Mouse (Mus musculus): ENCODE results near the gene Arhgap22.

Gene Arhgap22

DNA sequence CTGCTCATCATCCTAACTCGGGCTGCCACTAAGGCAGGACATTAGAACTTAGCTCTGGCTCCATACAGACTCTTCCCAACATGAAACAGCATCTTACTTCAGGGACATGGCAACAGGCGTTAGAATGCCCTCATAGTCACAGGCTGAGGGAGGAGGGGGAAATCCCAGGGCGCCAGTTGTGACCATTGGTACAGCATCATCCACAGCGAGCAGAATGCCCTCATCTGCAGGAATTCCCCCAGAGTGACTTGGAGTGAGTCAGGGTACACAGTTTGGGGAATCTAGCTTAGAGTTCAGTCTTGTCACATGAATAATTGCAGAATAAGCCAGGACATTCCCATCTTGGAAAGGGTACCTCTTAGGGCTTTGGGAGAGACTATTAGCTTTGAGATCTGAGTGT lies 74.1 kb downstream of the Arhgap22 start:
- DNase-seq, result no peak

DNA sequence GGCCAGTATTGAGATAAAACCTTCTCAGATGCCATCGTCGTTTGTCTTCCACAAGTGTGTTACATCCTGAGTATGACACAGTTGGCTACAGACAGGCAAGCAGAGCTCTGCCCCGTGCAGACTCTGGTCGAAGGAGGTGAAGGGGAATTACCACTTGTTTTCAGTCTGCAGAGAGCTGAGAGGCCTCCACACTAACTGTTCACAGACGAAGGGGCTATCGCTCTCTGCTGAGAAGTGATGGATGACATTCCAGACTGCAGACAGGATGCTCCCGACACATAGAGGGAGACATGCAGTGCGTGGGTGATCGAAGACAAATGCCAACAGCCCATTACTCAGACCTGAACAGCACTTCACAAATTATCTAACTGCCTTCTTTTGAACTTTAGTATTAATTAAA lies 76.2 kb downstream of the Arhgap22 start:
- no peak for DNase-seq

DNA sequence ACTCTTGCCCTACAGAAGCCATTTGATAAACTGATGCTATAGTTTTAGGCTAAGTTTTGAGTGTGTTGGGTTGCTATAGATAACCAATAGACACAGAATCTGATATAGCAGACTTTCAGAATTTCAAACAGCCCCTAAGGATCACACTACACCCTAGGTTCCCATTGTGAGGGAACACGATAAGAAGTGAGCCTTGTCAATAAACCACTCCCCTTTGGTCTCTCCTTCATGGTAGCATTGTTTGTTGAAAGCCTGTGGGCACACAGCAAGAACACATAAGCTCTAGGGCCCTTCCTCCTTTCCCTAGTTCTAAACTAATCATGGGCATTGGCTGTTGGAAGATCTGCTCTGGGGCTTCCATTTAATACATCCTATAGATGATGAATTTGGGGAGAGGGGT lies 80.7 kb downstream of the Arhgap22 start:
- no peak for DNase-seq

DNA sequence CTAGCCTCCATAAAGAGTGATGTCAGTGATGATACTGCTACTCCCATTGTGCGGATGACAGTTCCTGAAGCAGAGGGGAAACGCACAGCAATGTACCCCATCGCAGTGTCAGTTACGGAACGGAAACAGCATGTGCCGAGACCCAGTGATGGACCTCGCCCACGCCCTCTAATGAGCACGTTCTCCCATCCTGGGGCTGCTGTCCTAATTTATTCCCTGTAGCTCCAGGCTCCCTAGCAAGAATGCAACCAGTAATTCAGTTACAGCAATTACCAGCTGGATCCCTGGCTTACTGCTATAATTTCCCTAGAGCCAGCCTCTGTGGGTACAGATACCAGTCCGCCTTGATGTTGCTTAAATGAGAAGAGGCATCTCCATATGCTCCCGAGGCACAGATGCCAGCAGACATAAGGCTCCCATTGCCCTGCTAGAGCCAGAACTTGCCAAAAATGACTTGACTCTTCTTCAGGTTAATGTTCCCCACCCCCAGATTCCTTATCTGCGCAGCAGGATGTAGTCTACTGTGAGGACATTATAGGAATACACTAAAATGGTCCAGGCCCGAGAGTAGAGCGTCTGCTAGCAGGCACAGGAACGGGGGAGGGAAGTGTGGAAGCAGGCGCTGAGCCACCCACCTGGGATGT lies 83.0 kb downstream of the Arhgap22 start:
- no peak for DNase-seq

DNA sequence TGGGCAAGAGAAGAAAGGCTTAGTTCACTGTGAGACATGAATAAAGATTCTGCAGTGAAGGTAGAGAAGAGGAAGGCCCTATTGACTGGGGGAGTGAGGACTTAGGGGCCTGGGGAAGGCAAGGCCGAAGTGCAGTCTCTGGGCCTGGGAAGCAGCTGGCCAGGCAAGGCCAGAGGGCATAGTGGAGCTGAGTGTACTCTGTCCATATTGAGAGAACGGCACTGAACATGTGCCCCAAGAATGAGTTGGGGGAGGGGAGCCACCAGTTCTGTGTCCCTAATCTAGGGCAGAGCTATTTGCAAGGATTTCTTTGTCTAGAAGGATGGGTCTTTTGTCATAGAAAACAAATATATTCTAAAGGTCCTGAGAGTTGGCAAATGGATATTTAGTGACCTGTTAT lies 86.8 kb downstream of the Arhgap22 start:
- DNase-seq, result no peak

DNA sequence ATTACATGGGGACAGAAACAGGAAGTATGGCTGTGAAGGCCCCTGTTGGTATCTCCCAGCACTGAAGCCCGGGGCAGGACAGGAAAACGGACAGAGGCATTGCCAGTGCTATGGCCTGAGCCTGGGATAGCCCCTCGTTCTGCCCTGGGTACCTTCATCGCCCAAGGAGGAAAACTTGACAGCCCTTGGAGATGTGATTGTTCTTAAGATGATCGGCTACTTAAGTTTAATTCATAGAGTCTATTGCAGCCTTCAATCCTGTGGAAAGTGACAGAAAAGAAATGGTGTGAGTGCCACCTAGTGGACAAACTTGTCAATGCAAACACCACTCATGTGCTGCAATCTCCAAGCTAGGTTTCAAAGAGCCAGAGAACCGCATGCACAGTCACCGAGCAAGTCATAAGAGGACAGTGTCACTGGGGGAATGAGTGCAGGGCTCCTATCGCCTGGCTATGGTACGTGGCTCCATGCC lies 89.6 kb downstream of the Arhgap22 start:
- DNase-seq, result peak; percentile 35

DNA sequence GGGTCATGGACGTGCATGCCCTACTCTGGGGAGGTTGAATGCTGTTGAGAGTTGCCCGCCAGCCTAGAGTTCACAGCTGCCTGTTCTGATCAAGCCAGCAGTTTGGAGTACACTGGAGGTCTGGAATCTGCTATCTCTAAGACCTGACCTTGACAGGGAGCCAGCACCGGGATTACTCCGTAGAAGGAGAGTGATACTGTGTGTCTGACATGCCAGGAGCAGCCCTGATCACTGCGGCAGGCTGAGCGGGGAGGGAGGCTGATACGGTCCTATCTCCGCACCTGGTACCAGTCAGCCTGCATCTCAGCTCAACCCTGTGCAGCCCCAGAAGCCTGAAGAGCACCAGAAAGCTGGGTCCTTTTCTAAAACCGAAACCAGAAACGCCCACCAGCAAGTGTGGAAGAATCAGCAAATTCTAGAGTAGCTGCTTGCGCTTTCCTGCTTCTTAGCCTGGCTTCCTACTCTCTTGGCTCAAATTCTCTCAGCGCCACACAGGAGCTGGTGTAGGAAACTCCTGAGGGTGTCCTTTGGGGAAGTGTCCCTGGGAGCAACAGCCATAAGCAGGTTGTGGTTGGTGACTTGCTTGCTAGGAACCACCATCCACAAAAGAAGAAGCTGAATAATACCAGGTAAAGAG lies 91.9 kb downstream of the Arhgap22 start:
- no peak for DNase-seq

DNA sequence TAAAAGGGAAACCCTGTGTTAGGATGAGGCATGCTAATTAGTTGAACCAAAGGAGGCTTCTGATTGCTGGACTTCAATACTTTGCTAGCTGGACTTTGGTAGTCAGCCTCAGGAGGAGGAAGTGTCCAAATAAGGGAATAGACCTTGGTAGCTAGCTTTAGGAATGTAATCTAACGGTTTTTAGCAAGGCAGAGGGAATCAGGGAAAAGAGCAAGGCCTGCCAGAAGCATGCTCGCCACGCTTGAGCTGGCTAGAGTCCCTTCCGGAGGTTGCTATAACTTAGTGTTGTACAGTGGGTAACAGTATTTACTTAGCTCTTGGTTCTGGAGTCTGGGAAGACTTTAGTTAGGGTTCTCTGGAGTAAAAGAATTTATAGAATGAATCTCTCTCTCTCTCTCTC lies 96.9 kb downstream of the Arhgap22 start:
- peak; percentile 31 for DNase-seq

DNA sequence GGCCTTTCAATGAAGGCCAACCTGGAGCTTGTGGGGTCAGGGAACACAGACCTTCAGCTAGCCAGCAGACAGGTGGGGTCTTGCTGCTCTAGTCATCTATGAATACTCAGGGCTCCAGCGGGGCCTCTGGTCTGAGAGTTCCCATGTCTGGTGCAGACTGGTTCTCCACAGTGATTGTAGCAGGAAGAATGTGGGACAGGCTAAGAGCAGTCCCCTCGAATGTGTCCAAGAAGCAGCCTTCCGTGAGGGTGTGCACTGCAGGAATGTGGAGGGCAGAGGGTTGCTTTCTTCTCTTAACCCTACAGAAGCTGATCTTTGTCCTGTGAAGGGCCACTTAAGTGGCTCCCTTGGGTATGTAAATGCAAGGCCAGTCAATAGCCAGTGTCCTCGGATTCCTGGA lies 98.5 kb downstream of the Arhgap22 start:
- DNase-seq, result no peak

DNA sequence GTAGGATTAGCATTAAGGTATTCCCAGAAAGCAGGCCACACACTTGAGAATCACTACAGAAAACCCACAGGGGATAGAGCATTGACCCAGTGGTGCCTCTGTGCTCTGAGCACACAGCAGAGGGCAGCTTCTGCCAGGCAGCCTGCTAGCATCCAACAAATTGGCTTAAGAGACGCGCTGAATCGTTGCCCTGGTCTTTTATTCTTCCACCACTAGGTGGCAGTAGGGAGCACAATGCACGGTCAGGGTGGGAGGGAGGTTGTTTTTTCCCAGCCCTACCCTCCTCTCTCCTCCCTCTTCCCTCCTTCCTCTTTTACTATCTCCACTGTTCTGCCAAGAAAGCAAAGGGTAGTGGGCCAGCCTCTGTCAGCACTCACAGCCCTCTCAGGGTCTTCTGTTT lies 99.8 kb downstream of the Arhgap22 start:
- DNase-seq, result peak; percentile 48

DNA sequence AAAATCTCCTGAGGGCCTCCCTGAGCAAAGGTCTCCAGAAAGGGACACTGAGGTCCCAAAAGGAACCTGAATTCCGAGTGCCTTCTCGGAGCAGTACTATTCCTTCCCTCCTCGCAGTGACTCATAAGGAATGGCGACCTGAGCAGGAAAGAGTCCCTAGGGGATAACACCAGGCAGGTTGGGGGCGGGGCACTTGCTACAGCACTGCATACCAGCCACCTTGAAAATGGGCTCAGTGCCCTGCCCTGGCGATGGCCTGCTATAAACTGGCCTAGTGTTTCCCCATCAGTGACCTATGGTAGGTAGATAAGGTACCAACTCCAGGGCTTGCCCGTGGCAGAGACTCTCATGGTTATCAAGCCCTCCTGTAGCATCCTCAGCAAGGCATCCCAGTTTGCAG lies 100.3 kb downstream of the Arhgap22 start:
- peak; percentile 48 for DNase-seq

DNA sequence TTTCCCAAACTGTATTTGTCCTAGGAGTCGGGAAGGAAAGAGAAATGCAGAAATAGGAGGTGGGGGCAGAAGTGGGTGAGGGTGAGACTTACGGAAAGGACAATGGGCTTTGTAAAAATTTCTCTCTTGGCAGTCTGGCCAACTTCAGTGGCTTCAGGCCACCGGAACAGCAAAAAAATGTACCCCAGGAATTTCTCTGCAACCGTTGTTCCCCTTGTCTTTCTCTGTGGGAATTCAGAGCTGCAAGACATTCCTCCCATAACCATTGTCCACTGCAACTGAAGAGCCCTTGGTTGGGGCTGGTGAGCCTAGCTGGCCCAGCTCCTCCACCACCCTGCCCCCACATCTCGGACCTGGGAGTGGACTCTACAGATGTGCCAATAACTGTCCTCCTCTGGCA lies 101.3 kb downstream of the Arhgap22 start:
- DNase-seq, result no peak

DNA sequence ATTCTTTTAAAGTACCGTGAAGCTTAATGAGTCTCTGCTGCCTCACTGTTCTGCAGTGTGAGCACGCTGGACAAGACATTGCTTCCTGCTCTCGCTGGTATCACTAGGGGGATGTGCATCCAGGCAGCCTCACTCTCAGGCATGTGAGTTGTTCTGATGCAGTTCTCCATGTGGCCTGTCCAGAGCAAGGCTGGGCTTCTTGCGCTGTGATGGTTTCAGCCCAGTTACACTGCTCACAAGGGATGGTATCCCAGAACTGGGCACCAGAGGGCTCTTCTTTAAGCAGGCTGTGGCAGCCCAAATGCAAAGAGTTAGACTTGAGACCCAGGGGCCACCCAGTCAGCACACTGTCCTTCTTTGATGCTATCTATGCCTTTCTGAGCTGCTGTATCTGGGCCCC lies 101.9 kb downstream of the Arhgap22 start:
- no peak for DNase-seq

DNA sequence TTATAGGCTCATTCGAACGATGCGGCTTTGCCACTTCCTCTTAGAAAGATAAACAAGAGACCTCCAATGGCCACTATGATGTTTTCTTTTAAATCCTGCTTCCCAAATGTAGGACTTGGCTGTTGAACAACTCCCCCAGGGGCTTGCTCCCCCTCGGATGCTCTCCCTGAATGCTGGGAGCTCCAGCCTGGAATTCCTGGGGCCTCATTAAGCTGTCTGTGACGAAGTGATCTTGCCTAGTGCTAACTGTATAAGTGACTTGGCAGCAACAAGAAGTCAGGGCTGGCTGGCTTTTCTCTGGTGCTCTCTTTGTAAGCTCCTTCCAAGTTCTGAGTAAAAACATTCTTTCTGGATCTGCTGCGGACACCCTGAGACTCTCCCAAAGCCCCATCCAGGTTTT lies 104.1 kb downstream of the Arhgap22 start:
- no peak for DNase-seq

DNA sequence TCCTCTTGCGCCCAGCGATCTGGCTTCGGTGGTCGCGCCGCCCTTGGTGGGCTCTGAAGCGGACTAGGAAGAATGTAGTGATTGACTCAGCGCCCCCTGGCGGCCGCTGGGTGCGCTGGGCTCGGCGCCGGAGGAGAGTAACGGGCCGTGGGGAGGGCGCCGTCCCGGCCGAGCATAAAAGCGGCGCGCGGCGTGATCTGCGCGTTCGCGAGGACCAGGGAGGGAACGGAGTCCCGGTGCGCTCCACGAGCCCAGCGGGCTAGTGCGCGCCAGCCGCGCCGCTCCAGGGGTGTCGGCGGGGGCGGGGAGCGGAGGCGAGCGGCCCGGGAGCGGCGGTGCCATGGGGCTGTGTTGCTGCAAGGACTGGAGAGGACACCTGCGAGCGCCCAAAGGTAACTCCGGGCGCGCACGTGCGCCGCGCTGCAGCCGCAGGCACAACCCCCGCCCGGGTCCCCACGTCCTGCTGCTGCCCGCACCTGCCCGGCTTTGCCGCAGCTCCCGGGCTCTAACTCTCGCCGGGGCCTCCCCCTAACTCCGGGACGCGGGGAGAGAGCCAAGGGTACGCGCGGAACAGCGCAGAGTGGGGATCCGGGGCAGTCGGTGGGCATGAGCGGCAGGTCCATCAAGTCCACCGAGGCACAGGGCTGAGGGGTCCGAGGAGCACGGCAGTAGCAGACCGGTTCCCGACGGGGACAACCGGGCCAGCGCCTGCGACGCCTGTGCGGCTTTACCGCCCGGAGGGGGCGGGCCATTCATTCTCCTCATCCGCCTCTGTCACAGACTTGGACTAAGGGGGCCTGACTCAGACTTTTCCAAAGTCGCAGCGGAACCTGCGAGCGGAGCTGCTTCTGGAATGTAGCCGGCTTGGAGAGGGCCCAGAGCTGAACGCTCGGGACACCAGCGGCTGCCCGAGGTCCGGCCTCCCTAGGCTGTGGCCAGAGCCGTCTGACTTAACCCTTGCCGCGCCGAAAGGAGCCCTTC lies 106.0 kb downstream of the Arhgap22 start:
- DNase-seq, result peak; percentile 66

DNA sequence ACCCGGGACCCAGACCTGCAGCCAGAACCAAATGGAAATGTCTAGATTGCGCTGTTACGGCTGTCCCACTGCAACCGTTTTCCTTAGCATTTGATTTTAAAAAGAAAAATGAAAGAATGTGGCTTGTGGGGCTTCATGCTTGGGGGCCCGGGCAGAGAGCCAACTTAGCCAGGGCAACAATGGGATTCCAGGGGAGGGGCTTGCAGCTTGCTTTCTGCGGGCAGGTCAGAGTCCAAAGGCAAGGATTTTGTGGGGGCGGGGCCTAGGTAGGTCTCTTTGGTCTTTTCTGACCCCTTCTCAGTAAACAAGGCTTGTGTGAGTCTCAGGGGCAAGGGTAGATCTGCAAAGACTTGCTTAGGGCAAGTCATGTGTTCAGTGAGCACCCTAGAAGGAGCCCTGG lies 107.0 kb downstream of the Arhgap22 start:
- DNase-seq, result peak; percentile 88

DNA sequence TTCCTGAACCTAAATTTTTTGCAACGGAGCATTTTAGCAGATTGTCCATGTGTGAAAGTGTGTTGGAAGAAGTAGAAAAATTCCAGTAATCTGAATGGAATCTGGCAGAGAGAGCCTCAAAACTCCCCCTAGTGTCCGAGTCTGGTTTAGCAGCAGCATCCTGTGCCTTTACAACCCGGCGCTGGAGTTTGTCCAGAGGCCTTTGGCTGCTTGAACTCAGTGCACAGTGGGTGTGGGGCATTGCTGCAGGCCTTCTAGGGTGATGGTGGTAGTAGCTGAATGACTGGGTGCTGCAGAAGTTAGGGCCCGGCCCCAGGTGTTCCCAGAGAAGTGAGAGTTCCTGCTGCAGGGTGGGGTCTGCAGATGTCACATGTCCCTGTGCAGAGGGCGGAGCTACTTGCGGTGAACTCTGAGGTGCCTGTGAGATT lies 108.8 kb downstream of the Arhgap22 start:
- peak; percentile 76 for DNase-seq

DNA sequence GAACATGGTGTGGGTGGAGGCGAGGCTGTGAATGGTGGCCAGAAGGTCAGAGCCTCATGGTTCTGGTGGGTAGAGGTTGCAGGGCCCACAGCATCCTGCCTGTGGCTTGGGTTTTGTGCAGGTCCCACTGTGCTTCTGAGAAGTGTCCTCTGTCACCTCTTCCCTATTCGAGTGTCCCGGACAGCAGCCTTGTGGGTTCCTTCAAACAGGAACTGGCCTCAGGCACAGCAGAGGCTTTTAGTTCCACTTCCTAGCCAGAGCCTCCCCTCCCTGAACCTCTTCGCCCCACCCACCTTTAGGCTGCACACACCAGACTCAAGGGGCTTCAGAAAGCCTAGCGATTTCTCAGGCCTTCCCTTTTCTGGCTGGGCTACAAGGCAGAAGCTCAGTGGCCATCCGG lies 110.7 kb downstream of the Arhgap22 start:
- no peak for DNase-seq

DNA sequence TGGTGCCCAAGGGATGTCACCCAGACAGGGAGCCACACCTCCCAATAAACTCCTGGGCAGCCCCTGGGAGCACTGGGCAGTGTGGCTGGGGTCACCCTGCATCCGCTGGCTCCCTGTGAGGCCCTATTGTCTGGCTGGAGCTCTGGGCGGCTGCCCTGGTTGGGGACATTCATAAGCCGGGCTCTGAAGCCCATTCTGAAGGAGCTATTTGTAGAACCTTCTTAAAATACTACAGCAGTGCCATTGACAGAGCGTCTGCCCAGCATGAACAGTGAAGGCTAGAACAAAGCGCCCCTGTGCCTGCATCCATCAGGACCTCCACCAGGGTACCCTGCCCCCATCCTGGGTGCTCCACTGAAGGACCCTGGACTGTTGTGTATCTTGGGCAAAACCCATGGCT lies 114.5 kb downstream of the Arhgap22 start:
- no peak for DNase-seq

DNA sequence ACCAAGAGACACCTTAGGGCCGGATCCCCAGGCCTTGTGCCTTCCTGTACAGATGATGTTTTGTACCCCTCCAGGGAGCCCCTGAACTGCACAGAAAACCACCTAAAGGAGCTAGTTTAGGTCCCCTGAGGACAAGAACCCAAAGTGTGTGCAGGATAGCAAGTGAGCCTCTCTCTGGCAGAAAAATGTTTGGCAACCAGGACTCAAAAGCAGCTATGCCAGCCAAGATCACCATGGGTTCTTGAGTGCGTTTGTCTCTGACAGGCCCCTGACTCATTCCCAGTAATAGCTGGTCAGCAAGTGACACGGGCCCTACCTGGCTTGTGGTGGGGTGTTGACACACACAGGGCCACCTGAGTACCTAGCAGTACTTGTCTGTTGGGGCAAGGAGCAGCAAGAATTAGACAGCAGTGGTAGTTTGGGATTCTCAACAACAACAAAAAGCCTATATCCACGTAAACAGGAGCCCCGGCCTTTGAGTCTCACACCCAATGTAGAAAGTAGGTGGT lies 115.5 kb downstream of the Arhgap22 start:
- DNase-seq, result no peak

DNA sequence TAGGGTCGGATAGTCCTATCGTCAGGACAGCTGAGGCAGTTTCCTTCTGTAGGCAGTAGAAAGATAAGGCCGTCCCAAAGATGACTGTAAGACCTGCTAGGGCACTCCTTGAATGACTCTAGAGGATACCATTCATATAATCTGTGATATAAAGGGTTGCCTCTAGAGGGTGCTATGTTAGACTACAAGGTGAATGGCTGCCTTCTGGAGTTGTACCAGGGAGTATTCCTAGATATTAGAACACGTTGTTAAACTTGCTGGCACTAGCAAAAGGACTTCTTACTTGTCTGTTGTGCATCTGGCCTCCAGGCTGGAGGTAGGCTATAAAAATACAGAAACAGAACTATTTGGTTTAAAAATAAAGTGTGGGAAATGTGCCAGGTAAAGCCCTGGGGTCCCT lies 117.2 kb downstream of the Arhgap22 start:
- no peak for DNase-seq

DNA sequence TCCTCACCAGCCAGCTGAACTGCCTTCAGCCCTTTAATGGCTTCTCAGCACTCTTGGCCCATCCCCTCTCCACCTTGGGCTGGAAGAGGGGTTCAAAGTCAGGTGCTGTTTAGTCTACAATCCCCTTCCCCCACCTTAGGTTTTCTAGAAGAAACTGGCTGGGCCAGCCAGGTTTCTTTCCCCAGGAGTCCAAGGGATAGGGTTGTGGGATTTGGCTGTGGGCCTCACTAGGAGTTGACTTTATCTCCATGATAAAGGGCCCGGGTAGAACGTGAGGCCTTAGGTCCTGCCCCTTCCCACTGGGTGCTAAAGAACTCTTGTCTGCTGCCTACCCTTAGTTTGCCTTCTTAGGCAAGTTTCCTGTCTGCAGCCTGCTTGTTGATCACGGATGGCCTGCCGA lies 117.8 kb downstream of the Arhgap22 start:
- no peak for DNase-seq

DNA sequence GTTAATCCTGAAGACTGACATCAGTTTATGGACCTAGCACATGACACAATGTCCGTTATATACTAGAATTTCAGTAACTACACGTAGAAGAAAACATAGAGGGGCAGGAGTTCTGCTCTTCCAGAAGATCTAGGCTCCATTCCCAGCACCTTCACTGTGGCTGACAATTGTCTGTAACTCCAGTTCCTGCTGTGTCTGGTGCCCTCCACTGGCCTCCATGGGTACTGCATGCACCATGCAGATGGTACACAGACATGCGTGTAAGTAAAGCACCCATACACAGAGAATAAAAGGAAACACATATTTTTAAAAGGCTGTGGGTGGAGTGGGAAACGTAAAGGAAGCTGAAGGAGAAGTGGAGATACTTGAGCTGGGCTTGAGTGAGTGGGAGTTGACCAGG lies 120.0 kb downstream of the Arhgap22 start:
- no peak for DNase-seq

DNA sequence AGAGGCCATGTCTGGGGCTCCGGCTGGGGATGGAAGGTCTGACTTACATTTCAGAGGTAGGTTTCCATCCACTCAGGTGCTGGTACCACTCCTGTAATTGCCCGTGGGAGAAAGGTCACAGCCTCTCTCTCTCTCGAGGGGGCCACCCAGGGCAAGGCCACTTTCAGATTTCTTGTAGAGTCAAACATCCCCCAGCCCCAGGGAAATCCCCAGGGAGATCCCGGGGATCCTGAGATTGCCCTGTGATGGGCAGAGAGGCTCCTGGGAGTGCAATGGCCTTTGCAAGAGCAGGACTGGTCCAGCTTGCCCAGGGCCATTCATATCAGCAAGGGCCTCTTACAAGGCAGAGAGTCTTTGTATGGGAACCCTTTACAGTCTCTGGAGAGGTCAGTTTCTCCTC lies 120.6 kb downstream of the Arhgap22 start:
- no peak for DNase-seq

All from kidney, adult 11 months (tissue).